Mouse (Mus musculus): ENCODE measurements around the gene Klhl23.
"Not testable (repeated sequence)": the region's sequence is repeated elsewhere in the genome, so short reads cannot be mapped to it uniquely, and the experiment has no call there.

Klhl23 gene

GRCm38 (mm10) chr2:69821711-69822110 lies at the start of gene Klhl23:
Gene Klhl23 (plus strand): TSS chr2:69821944.
- DNase-seq (ENCODE audit: low read depth), result no peak

GRCm38 (mm10) chr2:69773331-69773730 lies 48.4 kb upstream of the Klhl23 start:
- DNase-seq (ENCODE audit: low read depth), result no peak

- no peak for DNase-seq (ENCODE audit: low read depth)
These were observed 43.5 kb upstream of the Klhl23 start for GRCm38 (mm10) chr2:69777985-69778835.

GRCm38 (mm10) chr2:69778836-69779177 lies 42.9 kb upstream of the Klhl23 start:
- DNase-seq (ENCODE audit: low read depth), result no peak

- no peak for DNase-seq (ENCODE audit: low read depth)
These were observed 32.8 kb upstream of the Klhl23 start for GRCm38 (mm10) chr2:69788974-69789373.

- peak; percentile 93 for DNase-seq (ENCODE audit: low read depth)
These were observed 32.2 kb upstream of the Klhl23 start, which contains the start of the genes Ccdc173 and Phospho2 for GRCm38 (mm10) chr2:69789429-69790069. Gene Ccdc173 (minus strand): TSS chr2:69789575. Gene Phospho2 (plus strand): TSS chr2:69789623.

GRCm38 (mm10) chr2:69790285-69790684 lies 31.5 kb upstream of the Klhl23 start:
- peak; percentile 75 for DNase-seq (ENCODE audit: low read depth)

- DNase-seq (ENCODE audit: low read depth), result no peak
These were observed 31.0 kb upstream of the Klhl23 start for GRCm38 (mm10) chr2:69790722-69791121.

GRCm38 (mm10) chr2:69802911-69803312 lies 18.8 kb upstream of the Klhl23 start:
- no peak for DNase-seq (ENCODE audit: low read depth)

- DNase-seq (ENCODE audit: low read depth), result no peak
These were observed 18.0 kb upstream of the Klhl23 start for GRCm38 (mm10) chr2:69803756-69804155.

GRCm38 (mm10) chr2:69804663-69805062 lies 17.1 kb upstream of the Klhl23 start:
- DNase-seq (ENCODE audit: low read depth), result not testable (repeated sequence)

- no peak for DNase-seq (ENCODE audit: low read depth)
These were observed 11.6 kb upstream of the Klhl23 start for GRCm38 (mm10) chr2:69810169-69810568.

- DNase-seq (ENCODE audit: low read depth), result not testable (repeated sequence)
These were observed 10.4 kb upstream of the Klhl23 start for GRCm38 (mm10) chr2:69811349-69811748.

GRCm38 (mm10) chr2:69816575-69816974 lies 5.2 kb upstream of the Klhl23 start:
- no peak for DNase-seq (ENCODE audit: low read depth)

GRCm38 (mm10) chr2:69818350-69819085 lies 3.2 kb upstream of the Klhl23 start:
- no peak for DNase-seq (ENCODE audit: low read depth)

- DNase-seq (ENCODE audit: low read depth), result no peak
These were observed 1.5 kb upstream of the Klhl23 start for GRCm38 (mm10) chr2:69820201-69820600.

- DNase-seq (ENCODE audit: low read depth), result peak; percentile 21
These were observed 801 bp downstream of the Klhl23 start for GRCm38 (mm10) chr2:69822361-69823128.

- no peak for DNase-seq (ENCODE audit: low read depth)
These were observed 1.5 kb downstream of the Klhl23 start for GRCm38 (mm10) chr2:69823129-69823677.

GRCm38 (mm10) chr2:69825898-69826297 lies 4.2 kb downstream of the Klhl23 start:
- DNase-seq (ENCODE audit: low read depth), result no peak

GRCm38 (mm10) chr2:69826380-69826779 lies 4.6 kb downstream of the Klhl23 start:
- DNase-seq (ENCODE audit: low read depth), result no peak

- no peak for DNase-seq (ENCODE audit: low read depth)
These were observed 6.3 kb downstream of the Klhl23 start for GRCm38 (mm10) chr2:69828031-69828430.
